Mouse (Mus musculus) central nervous system, embryonic 18 days (tissue): ENCODE measurements around the gene Gm13304. TPM values are rescaled to one million over a fixed set of nuclear protein-coding genes. Genes with fewer than 3 reads are reported as not detected.

Experiments
- polyA plus RNA-seq: library from polyadenylated mRNA; depleted of rRNA; stranded (reverse); fragments of >200 nt; gene quantifications from 2 replicates; pipeline ENCODE4 v1.2.3, GENCODE M21; 2012; rRNA removed

Gm13304 gene
- polyA plus RNA-seq = not detected in 2 replicates

DNA sequence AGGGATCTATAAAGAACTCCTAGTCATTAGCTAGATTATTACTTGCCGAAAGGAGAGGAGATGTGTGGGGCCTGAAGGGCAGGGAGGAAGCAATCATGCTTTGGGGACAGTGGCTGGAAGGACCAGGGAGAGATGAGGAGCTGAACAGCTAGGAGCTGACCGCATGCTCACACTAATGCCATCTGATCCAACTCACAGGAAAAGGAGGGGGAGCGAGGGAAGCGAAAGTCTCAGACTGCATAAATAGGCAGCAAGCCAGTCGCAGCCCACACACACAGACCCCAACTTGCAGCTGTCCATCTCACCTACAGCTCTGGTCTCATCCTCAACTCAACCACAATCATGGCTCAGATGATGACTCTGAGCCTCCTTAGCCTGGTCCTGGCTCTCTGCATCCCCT, at the start of gene Gm13304:
Gene Gm13304, plus strand, starts transcription at position 301 of the 400 bp plus-strand sequence.

DNA sequence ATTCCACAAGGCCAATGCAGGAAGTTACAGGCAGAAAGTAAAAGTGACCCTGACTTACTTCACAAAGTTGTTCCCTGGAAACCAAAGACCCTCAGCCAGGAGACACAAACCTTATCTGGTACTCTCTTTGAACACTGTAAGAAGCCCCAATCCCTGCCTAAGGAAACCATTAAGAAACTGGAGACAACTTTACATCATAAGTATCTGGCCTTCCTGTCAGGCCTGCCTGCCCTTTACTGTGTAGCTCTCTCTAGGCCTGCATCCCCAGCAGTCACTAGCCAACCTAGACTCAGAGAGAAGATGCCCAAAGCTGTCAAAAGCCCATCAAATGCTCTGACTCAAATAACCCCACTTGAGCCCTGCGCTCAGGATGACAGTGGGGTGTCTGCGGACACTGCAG, 23.7 kb upstream of the Gm13304 start, which contains the start of gene Gm3893:
Gene Gm3893, plus strand, starts transcription at position 301 of the 400 bp plus-strand sequence.

DNA sequence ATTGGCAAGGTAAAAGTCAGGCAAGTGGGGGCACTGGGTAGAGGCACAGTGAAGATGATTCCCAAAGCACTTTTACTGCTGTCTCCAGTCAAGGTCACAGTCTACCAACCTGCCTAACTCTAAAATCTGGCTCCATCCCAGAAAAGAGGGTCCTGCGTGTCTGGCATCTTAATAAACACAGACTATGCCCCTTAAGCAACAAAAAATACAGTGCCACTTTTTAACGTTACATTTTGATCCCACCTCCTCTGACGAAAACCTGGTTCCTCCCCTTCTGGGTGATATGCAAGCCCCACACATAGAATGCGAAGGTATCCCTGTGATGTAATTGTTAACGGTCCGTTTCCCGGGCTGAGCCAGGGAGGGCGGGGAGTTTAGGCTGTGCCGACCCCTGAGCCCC, 38.5 kb downstream of the Gm13304 start, which contains the start of gene Gm13306:
Gene Gm13306, plus strand, starts transcription at position 301 of the 400 bp plus-strand sequence.

Other genes with a start within 250 kb of the Gm13304 start
- not detected in 2 replicates for gene Gm21541, start 211.2 kb upstream of the Gm13304 start, polyA plus RNA-seq
- 16.4 and 17.5 TPM in 2 replicates for gene Gm20878, start 173.2 kb upstream of the Gm13304 start, polyA plus RNA-seq
- 2.6 and 2.8 TPM in 2 replicates for gene Fam205a4, start 148.8 kb upstream of the Gm13304 start, polyA plus RNA-seq
- 1.6 and 1.9 TPM in 2 replicates for gene Gm21093, start 80.1 kb upstream of the Gm13304 start, polyA plus RNA-seq
- gene Gm3893, start 23.6 kb upstream of the Gm13304 start, polyA plus RNA-seq = not detected in 2 replicates
- gene Gm13306, start 38.6 kb downstream of the Gm13304 start, polyA plus RNA-seq = 2.4 and 4.9 TPM in 2 replicates
- 0.24 and 0.36 TPM in 2 replicates for gene Gm13305, start 53.8 kb downstream of the Gm13304 start, polyA plus RNA-seq
- gene Gm10600, start 125.8 kb downstream of the Gm13304 start, polyA plus RNA-seq = not detected in 2 replicates
- not detected in 2 replicates for gene Ccl21b, start 140.9 kb downstream of the Gm13304 start, polyA plus RNA-seq
- gene Gm21953, start 179.4 kb downstream of the Gm13304 start, polyA plus RNA-seq = not detected in 2 replicates
- gene Fam205a3, start 203.5 kb downstream of the Gm13304 start, polyA plus RNA-seq = 0.32 and 0.38 TPM in 2 replicates